Mouse (Mus musculus) CH12.LX (cell line): ENCODE measurements around the gene Kcnh4. TPM values are rescaled to one million over a fixed set of nuclear protein-coding genes. Genes with fewer than 3 reads are reported as not detected.

Source experiments
- DNase-seq: peaks from one replicate; pipeline ENCODE4 v3.0.0-alpha.2; 2013; ENCODE audit errors: extremely low read depth
- H3K27ac ChIP-seq: 2 replicates; pipeline ENCODE4 v1.5.1; 2012; ENCODE audit warnings: low read depth, mild to moderate bottlenecking, control low read depth, moderate library complexity; ENCODE audit not compliant: insufficient read depth
- H3K27me3 ChIP-seq: replicated peaks from 2 replicates; pipeline ENCODE3; 2012; ENCODE audit warnings: inconsistent platforms
- H3K36me3 ChIP-seq, 2 experiments: replicated peaks in 1 of 2; 2 replicates each; pipeline versions ENCODE3 to v1.6.1; 2012; ENCODE audit warnings: inconsistent platforms in 1 of 2, low read length in 1 of 2, mild to moderate bottlenecking in 1 of 2, mixed read lengths in 1 of 2, moderate library complexity in 1 of 2; ENCODE audit not compliant: control insufficient read depth in 1 of 2, insufficient read depth in 1 of 2
- H3K4me1 ChIP-seq, 2 experiments: 2 replicates each; pipeline ENCODE4 v1.6.1; 2012; ENCODE audit warnings: inconsistent platforms in 1 of 2, moderate library complexity in 1 of 2; ENCODE audit not compliant: insufficient read depth in 2 of 2, control insufficient read depth in 1 of 2
- H3K4me2 ChIP-seq: 2 replicates; pipeline ENCODE4 v1.6.1; 2012; ENCODE audit warnings: low read depth, mild to moderate bottlenecking, control low read depth; ENCODE audit not compliant: poor library complexity, insufficient read depth, severe bottlenecking
- H3K4me3 ChIP-seq, 3 experiments: fragments of 150-350 bp in 1 of 3; sonication (generic) in 1 of 3; replicated peaks in 1 of 3; 2 replicates each; pipeline versions ENCODE3 to v1.5.1; 2011 to 2012; ENCODE audit warnings: low read depth in 2 of 3, low read length in 2 of 3, mild to moderate bottlenecking in 2 of 3, moderate library complexity in 2 of 3, control low read depth in 1 of 3, improper control_type of control experiment in 1 of 3, inconsistent platforms in 1 of 3, mixed read lengths in 1 of 3; ENCODE audit not compliant: poor library complexity in 1 of 3
- H3K79me2 ChIP-seq: replicated peaks from 2 replicates; pipeline ENCODE4 v1.6.1; 2012; ENCODE audit warnings: mild to moderate bottlenecking, moderate library complexity; ENCODE audit not compliant: control insufficient read depth, poor library complexity, insufficient read depth, severe bottlenecking; ENCODE audit errors: extremely low read depth
- H3K9ac ChIP-seq: 2 replicates; pipeline ENCODE4 v1.6.1; 2012; ENCODE audit warnings: low read depth, mild to moderate bottlenecking, control low read depth, moderate library complexity; ENCODE audit not compliant: insufficient read depth
- H3K9me3 ChIP-seq: replicated peaks from 2 replicates; pipeline ENCODE3; 2012; ENCODE audit warnings: low read length, inconsistent platforms, mixed read lengths
- BHLHE40 ChIP-seq: IDR thresholded peaks from 2 replicates; pipeline ENCODE4 v1.6.1; 2011; ENCODE audit warnings: mild to moderate bottlenecking, low read depth, low read length, improper control_type of control experiment
- CTCF ChIP-seq, 2 experiments: IDR thresholded peaks in 1 of 2; conservative IDR thresholded peaks in 1 of 2; 2 replicates each; pipeline ENCODE4 v1.5.1; 2011 to 2012; ENCODE audit warnings: low read depth in 2 of 2, low read length in 2 of 2, improper control_type of control experiment in 1 of 2, inconsistent platforms in 1 of 2, mild to moderate bottlenecking in 1 of 2, moderate library complexity in 1 of 2
- EP300 ChIP-seq: IDR thresholded peaks from 2 replicates; pipeline ENCODE4 v1.6.1; 2011; ENCODE audit warnings: low read length, improper control_type of control experiment
- JUND ChIP-seq: conservative IDR thresholded peaks from 2 replicates; pipeline ENCODE4 v1.6.1; 2011; ENCODE audit warnings: low read depth, low read length, improper control_type of control experiment
- MXI1 ChIP-seq: IDR thresholded peaks from 2 replicates; pipeline ENCODE4 v1.6.1; 2011; ENCODE audit warnings: mild to moderate bottlenecking, low read depth, low read length, improper control_type of control experiment
- NRF1 ChIP-seq: IDR thresholded peaks from 2 replicates; pipeline ENCODE4 v1.6.1; 2014; ENCODE audit warnings: low read depth, mild to moderate bottlenecking, inconsistent platforms, low read length, improper control_type of control experiment, moderate library complexity
- POLR2A ChIP-seq: IDR thresholded peaks from 2 replicates; pipeline ENCODE4 v1.6.1; 2011; ENCODE audit warnings: low read depth, mild to moderate bottlenecking, improper control_type of control experiment, low read length
- POLR2AphosphoS2 ChIP-seq: IDR thresholded peaks from 2 replicates; pipeline ENCODE4 v1.6.1; 2011; ENCODE audit warnings: low read depth, low read length, improper control_type of control experiment
- RCOR1 ChIP-seq: conservative IDR thresholded peaks from 2 replicates; pipeline ENCODE4 v1.6.1; 2012; ENCODE audit warnings: low read depth, mild to moderate bottlenecking, inconsistent platforms, low read length, improper control_type of control experiment
- SIN3A ChIP-seq: IDR thresholded peaks from 2 replicates; pipeline ENCODE4 v1.6.1; 2012; ENCODE audit warnings: low read length, improper control_type of control experiment, inconsistent platforms
- UBTF ChIP-seq: IDR thresholded peaks from 2 replicates; pipeline ENCODE4 v1.6.1; 2012; ENCODE audit warnings: low read depth, mild to moderate bottlenecking, inconsistent platforms, low read length, improper control_type of control experiment, moderate library complexity
- USF2 ChIP-seq: conservative IDR thresholded peaks from 2 replicates; pipeline ENCODE4 v1.6.1; 2011; ENCODE audit warnings: low read depth, low read length, improper control_type of control experiment
- ZKSCAN1 ChIP-seq: IDR thresholded peaks from 2 replicates; pipeline ENCODE4 v1.6.1; 2012; ENCODE audit warnings: low read depth, inconsistent platforms, low read length, improper control_type of control experiment, borderline replicate concordance
- ZMIZ1 ChIP-seq: IDR thresholded peaks from 2 replicates; pipeline ENCODE4 v1.6.1; 2012; ENCODE audit warnings: low read depth, mild to moderate bottlenecking, inconsistent platforms, low read length, improper control_type of control experiment
- ZNF384 ChIP-seq: IDR thresholded peaks from 2 replicates; pipeline ENCODE4 v1.6.1; 2012; ENCODE audit warnings: low read depth, low read length, improper control_type of control experiment, inconsistent platforms
- dilution Hi-C: fragments of 300-500 bp; cut with MboI; formaldehyde crosslinking; loops from 2 replicates; pipeline ENCODE4 v1.14.3; 2020; ENCODE audit warnings: low sequenced_read_pairs; ENCODE audit not compliant: extremely low pct_unique_long_range_greater_than_20kb, extremely low pct_ligation_motif_present
- in situ Hi-C: fragments of 300-500 bp; cut with MboI; formaldehyde crosslinking; loops from 3 replicates; pipeline ENCODE4 v1.14.3; 2019; ENCODE audit warnings: low sequenced_read_pairs, low pct_ligation_motif_present, low pct_unique_long_range_greater_than_20kb, mixed read lengths
- polyA plus RNA-seq: library from polyadenylated mRNA; unstranded; fragments of >175 nt; gene quantifications from 2 replicates; pipeline ENCODE4 v1.2.1, GENCODE M21; 2012; ENCODE audit warnings: low read depth; ENCODE audit not compliant: insufficient read length
- total RNA-seq, 2 experiments: library from RNA; depleted of rRNA; stranded (reverse); fragments of 300-350 nt in 1 of 2; fragments of >200 nt in 1 of 2; gene quantifications; 2 replicates each; pipeline ENCODE4 v1.2.3; 2012 to 2014

Kcnh4 gene
- total and polyA plus RNA-seq, 3 experiments = 0.87 to 4.0 (median 2.2) TPM

DNA sequence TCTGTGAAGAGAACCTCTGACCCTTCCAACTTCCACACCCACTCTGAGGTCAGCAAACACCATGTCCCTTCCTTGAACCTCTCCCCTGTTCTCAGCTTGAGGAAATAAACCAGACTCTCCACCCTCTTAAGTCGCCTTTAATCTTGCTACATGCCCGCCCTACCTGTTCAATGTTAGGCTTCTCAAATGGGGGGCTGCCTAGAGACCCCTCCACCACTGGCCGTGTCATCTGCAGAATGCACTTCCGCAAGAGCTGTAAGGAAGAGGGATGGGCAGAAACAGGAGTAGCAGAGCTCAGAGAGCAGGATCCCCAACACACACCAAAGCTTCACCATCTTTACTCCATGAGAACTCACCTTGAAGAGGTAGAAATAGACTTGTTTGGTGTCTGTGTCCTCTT, 48.8 kb downstream of the Kcnh4 start:
- Histone ChIP-seq H3K27ac (no peak overlapping the region), H3K4me3 (no peak overlapping the region), H3K9me3 (no peaks in the 10 kb centered on the region), H3K4me1 (peaks cover 9 to 46% of the 10 kb centered on the region in 2 experiments), H3K36me3 (peaks cover 58 to 82% of the 10 kb centered on the region in 2 experiments), H3K27me3 (no peaks in the 10 kb centered on the region), H3K9ac (peak overlapping the region; percentile 97; the same call in 1 of the 2 replicates), H3K4me2 (peak overlapping the region; percentile 75), H3K79me2 (peaks cover 4% of the 10 kb centered on the region; the same call in 1 of the 2 replicates)
- in situ Hi-C loops = no loop called here
- TF ChIP-seq BHLHE40 = no peak
- TF ChIP-seq UBTF = no peak
- no peak for TF ChIP-seq SIN3A
- DNase-seq = no peak
- dilution Hi-C loops = no loop called here

DNA sequence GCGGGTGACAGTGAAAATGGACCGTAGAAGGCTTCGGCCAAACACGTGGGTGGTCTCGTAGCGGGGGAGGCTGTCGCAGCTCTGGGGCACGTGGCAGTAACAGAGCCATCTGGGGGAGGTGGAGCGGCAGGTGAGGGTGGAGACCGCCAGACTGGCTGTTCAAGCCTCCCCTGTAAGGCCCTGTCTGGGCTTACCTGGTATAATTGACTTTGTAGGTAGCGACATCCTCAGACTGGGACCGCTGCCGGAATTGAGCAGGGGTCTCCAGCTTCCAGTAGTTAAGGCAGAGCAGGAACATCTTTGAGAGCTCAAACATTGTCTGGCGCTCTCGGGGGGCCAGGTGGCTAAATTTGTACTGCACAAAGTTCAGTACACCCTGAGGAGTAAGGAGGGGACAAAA, 49.2 kb downstream of the Kcnh4 start:
- no peak overlapping the region for H3K9ac ChIP-seq
- peaks cover 4% of the 10 kb centered on the region; the same call in 1 of the 2 replicates for H3K79me2 ChIP-seq
- no peak for DNase-seq
- no peak for TF ChIP-seq ZKSCAN1
- TF ChIP-seq JUND = no peak
- TF ChIP-seq NRF1 = no peak
- no peak for TF ChIP-seq USF2
- no peak for TF ChIP-seq MXI1
- TF ChIP-seq RCOR1 = no peak
- no peak for TF ChIP-seq CTCF (conservative IDR thresholded peaks at IDR 0.05 in 1 of 2, IDR thresholded peaks at IDR 0.05 in 1 of 2; ENCODE audit: low read depth in 2 of 2, low read length in 2 of 2)
- no peak for TF ChIP-seq POLR2A
- TF ChIP-seq BHLHE40 = no peak
- TF ChIP-seq EP300 = no peak
- TF ChIP-seq ZNF384 = no peak
- TF ChIP-seq POLR2AphosphoS2 = no peak
- no peak for TF ChIP-seq ZMIZ1
- TF ChIP-seq, all 38 proteins: peak for 0
- H3K4me3 ChIP-seq = no peak overlapping the region
- H3K4me2 ChIP-seq = no peak overlapping the region
- dilution Hi-C loops = no loop called here
- H3K27me3 ChIP-seq = no peaks in the 10 kb centered on the region
- no peak overlapping the region for H3K27ac ChIP-seq
- peaks cover 59 to 82% of the 10 kb centered on the region in 2 experiments for H3K36me3 ChIP-seq
- H3K4me1 ChIP-seq = peaks cover 9 to 46% of the 10 kb centered on the region in 2 experiments
- H3K9me3 ChIP-seq = no peaks in the 10 kb centered on the region
- in situ Hi-C loops = no loop called here
